Mouse (Mus musculus): ENCODE results near the gene Wdsub1. TPM values are rescaled to one million over a fixed set of nuclear protein-coding genes. Genes with fewer than 3 reads are reported as not detected.

The Wdsub1 gene
- total RNA-seq (2014; rRNA removed), result 38.4 and 84.9 TPM in 2 replicates
- polyA plus RNA-seq (2015; fragmentation: Nextera tagmentation; extraction: Ambion mirVana), result 23.0 and 24.1 TPM in 2 replicates

DNA sequence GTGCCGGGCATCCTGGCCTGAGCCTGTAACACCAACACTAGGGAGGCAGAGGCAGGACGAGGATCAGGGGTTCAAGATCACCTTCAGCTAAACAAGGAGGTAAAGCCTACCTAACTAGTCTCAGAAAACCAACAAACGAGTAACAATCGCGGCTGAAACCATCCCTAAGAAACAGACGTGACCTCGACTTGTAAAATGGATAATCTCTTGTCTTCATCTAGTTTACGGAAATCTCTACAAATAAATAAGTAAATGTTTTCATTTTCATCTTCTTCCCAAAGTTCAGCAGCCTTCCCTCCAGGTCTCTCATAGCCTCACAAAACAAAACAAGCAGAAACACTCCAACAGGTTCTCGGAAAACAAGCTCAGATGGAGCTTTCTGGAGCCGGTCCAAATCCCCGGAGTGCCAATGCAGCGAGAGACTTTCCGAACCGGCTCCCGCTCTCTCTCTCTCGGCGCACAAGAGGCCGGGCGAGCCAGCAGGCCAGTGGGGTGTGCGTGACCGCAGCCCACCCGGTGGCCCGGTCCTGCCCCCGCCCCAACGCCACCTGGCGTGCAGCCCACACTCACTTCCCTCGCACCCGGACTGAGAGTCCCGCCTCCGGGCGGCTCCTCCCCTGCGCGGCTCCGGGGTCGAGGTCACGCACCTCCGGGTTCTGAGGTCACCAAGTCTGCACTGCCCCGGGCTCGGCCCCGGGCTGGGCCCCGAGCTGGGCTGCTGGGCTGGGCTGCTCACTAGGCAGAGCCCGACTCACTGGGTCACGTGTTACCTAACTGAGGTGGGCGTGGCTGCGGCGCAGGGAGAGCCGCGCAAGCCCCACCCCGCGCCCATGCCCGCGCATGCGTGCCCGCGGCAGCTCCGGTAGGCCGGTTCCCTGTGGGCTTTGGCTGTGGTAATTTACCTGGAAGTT lies at the start of gene Wdsub1:
Wdsub1 (minus strand) TSS at position 761 of the 911 bp plus-strand sequence.
- 0 out of 2 replicates have a peak, but pooled peaks have one; percentile 15 for TF ChIP-seq CTCF (IDR thresholded peaks at IDR 0.05; ENCODE audit: low read depth)
- 5% methylated on average over 57 of the region's 57 CpGs for WGBS
- peak; percentile 99 for ATAC-seq
- Histone ChIP-seq H3K36me3 (ENCODE audit: insufficient read depth, low read length) (no peaks in the 10 kb centered on the region), H3K4me3 (ENCODE audit: low read length) (peak within 1 kb of the TSS; percentile 65), H3K9me3 (ENCODE audit: low read length) (no peaks in the 10 kb centered on the region), H3K4me2 (ENCODE audit: low read depth, low read length) (peak within 1 kb of the TSS; percentile 77), H3K27ac (peak within 1 kb of the TSS; percentile 75), H3K4me1 (ENCODE audit: insufficient read depth, low read length) (no peaks in the 10 kb centered on the region), H3K9ac (replicated peaks; ENCODE audit: low read length) (peak within 1 kb of the TSS; percentile 57), H3K27me3 (ENCODE audit: insufficient read depth, low read length) (no peaks in the 10 kb centered on the region)
- peak; percentile 96 for DNase-seq (ENCODE audit: low spot score)

- no peak overlapping the region for H3K9ac ChIP-seq (replicated peaks; ENCODE audit: low read length)
- no peak overlapping the region for H3K27ac ChIP-seq
- ATAC-seq (no peak), DNase-seq (ENCODE audit: low spot score) (no peak)
- H3K4me3 ChIP-seq (ENCODE audit: low read length), result no peak overlapping the region
- TF ChIP-seq CTCF (IDR thresholded peaks at IDR 0.05; ENCODE audit: low read depth), result no peak
- H3K4me1 ChIP-seq (ENCODE audit: insufficient read depth, low read length), result no peaks in the 10 kb centered on the region
- no peak overlapping the region for H3K4me2 ChIP-seq (ENCODE audit: low read depth, low read length)
- H3K27me3 ChIP-seq (ENCODE audit: insufficient read depth, low read length), result no peaks in the 10 kb centered on the region
- H3K9me3 ChIP-seq (ENCODE audit: low read length), result no peaks in the 10 kb centered on the region
- H3K36me3 ChIP-seq (ENCODE audit: insufficient read depth, low read length), result peaks cover 42% of the 10 kb centered on the region
- WGBS, result 69% methylated on average over 11 of the region's 11 CpGs
Measured at GRCm38 (mm10) chr2:59913610-59914009, 31.2 kb upstream of the Wdsub1 start.

GRCm38 (mm10) chr2:59908048-59908447 lies 25.7 kb upstream of the Wdsub1 start:
- Histone ChIP-seq H3K4me1 (ENCODE audit: insufficient read depth, low read length) (no peaks in the 10 kb centered on the region), H3K9ac (replicated peaks; ENCODE audit: low read length) (no peak overlapping the region), H3K9me3 (ENCODE audit: low read length) (no peaks in the 10 kb centered on the region), H3K36me3 (ENCODE audit: insufficient read depth, low read length) (peaks cover 41% of the 10 kb centered on the region), H3K4me3 (ENCODE audit: low read length) (no peak overlapping the region), H3K4me2 (ENCODE audit: low read depth, low read length) (no peak overlapping the region), H3K27me3 (ENCODE audit: insufficient read depth, low read length) (no peaks in the 10 kb centered on the region), H3K27ac (no peak overlapping the region)
- ATAC-seq (no peak), DNase-seq (ENCODE audit: low spot score) (no peak)
- 90% methylated on average over 9 of the region's 9 CpGs for WGBS
- no peak for TF ChIP-seq CTCF (IDR thresholded peaks at IDR 0.05; ENCODE audit: low read depth)

DNA sequence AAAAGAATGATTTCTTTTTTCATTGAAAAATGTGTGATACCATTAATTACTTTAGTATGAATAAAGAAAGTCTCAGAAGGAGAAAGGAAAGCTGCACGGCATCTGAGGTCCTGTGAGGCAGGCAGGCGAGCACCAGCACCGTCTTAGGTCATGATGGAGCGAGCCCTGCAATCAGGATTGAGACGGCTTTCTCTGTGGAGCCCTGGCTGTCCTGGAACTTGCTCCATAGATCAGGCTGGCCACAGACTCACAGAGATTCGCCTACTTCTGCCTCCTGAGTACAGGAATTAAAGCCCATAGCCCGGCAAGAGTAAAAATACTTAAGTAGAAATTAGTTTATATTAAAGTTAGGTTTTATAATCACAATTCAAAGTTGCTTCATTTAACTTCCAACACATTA lies 21.6 kb upstream of the Wdsub1 start:
- ATAC-seq (no peak), DNase-seq (ENCODE audit: low spot score) (no peak)
- H3K27ac ChIP-seq, result no peak overlapping the region
- H3K36me3 ChIP-seq (ENCODE audit: insufficient read depth, low read length), result peaks cover 39% of the 10 kb centered on the region
- H3K4me2 ChIP-seq (ENCODE audit: low read depth, low read length), result no peak overlapping the region
- H3K4me3 ChIP-seq (ENCODE audit: low read length), result no peak overlapping the region
- H3K4me1 ChIP-seq (ENCODE audit: insufficient read depth, low read length), result no peaks in the 10 kb centered on the region
- no peak overlapping the region for H3K9ac ChIP-seq (replicated peaks; ENCODE audit: low read length)
- no peak for TF ChIP-seq CTCF (IDR thresholded peaks at IDR 0.05; ENCODE audit: low read depth)
- H3K9me3 ChIP-seq (ENCODE audit: low read length), result no peaks in the 10 kb centered on the region
- no peaks in the 10 kb centered on the region for H3K27me3 ChIP-seq (ENCODE audit: insufficient read depth, low read length)
- WGBS, result 80% methylated on average over 7 of the region's 7 CpGs

GRCm38 (mm10) chr2:59898666-59899065 lies 16.3 kb upstream of the Wdsub1 start:
- no peak overlapping the region for H3K4me2 ChIP-seq (ENCODE audit: low read depth, low read length)
- no peak for ATAC-seq
- H3K36me3 ChIP-seq (ENCODE audit: insufficient read depth, low read length), result peaks cover 24% of the 10 kb centered on the region
- no peak for TF ChIP-seq CTCF (IDR thresholded peaks at IDR 0.05; ENCODE audit: low read depth)
- H3K4me1 ChIP-seq (ENCODE audit: insufficient read depth, low read length), result no peaks in the 10 kb centered on the region
- no peak overlapping the region for H3K9ac ChIP-seq (replicated peaks; ENCODE audit: low read length)
- DNase-seq (ENCODE audit: low spot score), result no peak
- H3K27me3 ChIP-seq (ENCODE audit: insufficient read depth, low read length), result no peaks in the 10 kb centered on the region
- 83% methylated on average over 4 of the region's 4 CpGs for WGBS
- no peaks in the 10 kb centered on the region for H3K9me3 ChIP-seq (ENCODE audit: low read length)
- no peak overlapping the region for H3K4me3 ChIP-seq (ENCODE audit: low read length)
- no peak overlapping the region for H3K27ac ChIP-seq

GRCm38 (mm10) chr2:59898105-59898504 lies 15.7 kb upstream of the Wdsub1 start:
- no peaks in the 10 kb centered on the region for H3K4me1 ChIP-seq (ENCODE audit: insufficient read depth, low read length)
- TF ChIP-seq CTCF (IDR thresholded peaks at IDR 0.05; ENCODE audit: low read depth), result no peak
- no peak for ATAC-seq

DNA sequence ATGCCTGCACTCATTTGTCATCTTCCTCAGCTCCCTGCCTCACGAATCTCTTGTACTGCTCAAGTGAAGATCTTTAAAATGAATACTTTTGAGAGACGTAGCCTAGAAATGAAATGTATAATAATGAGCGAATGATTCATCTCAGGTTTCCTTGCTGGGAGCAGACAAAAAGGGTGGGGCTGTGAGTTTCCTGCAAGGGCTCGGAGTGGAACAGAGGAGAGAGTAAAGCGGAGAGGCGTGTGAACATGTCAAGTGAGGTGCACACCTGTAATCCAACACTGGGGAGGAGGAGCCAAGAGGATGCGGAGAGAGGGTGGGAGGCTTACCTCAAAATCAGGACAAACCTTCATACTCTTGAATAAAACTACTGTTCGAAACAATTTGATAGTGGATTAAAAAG lies 14.4 kb upstream of the Wdsub1 start:
- TF ChIP-seq CTCF (IDR thresholded peaks at IDR 0.05; ENCODE audit: low read depth), result no peak
- H3K9me3 ChIP-seq (ENCODE audit: low read length), result no peaks in the 10 kb centered on the region
- H3K4me3 ChIP-seq (ENCODE audit: low read length), result no peak overlapping the region
- H3K4me1 ChIP-seq (ENCODE audit: insufficient read depth, low read length), result no peaks in the 10 kb centered on the region
- no peak overlapping the region for H3K4me2 ChIP-seq (ENCODE audit: low read depth, low read length)
- H3K36me3 ChIP-seq (ENCODE audit: insufficient read depth, low read length), result peaks cover 17% of the 10 kb centered on the region
- DNase-seq (ENCODE audit: low spot score), result no peak
- 82% methylated on average over 8 of the region's 8 CpGs for WGBS
- ATAC-seq, result no peak
- H3K9ac ChIP-seq (replicated peaks; ENCODE audit: low read length), result no peak overlapping the region
- H3K27me3 ChIP-seq (ENCODE audit: insufficient read depth, low read length), result no peaks in the 10 kb centered on the region
- no peak overlapping the region for H3K27ac ChIP-seq

More at GRCm38 (mm10) chr2:59898105-59898504, 15.7 kb upstream of the Wdsub1 start:
- peaks cover 21% of the 10 kb centered on the region for H3K36me3 ChIP-seq (ENCODE audit: insufficient read depth, low read length)
- H3K27ac ChIP-seq, result no peak overlapping the region
- H3K4me2 ChIP-seq (ENCODE audit: low read depth, low read length), result no peak overlapping the region
- H3K4me3 ChIP-seq (ENCODE audit: low read length), result no peak overlapping the region
- H3K9me3 ChIP-seq (ENCODE audit: low read length), result no peaks in the 10 kb centered on the region
- no peak for DNase-seq (ENCODE audit: low spot score)
- H3K27me3 ChIP-seq (ENCODE audit: insufficient read depth, low read length), result no peaks in the 10 kb centered on the region
- 75% methylated on average over 6 of the region's 7 CpGs for WGBS
- H3K9ac ChIP-seq (replicated peaks; ENCODE audit: low read length), result no peak overlapping the region

Data from hindbrain, postnatal 0 days (tissue).